Mouse (Mus musculus) granulocyte monocyte progenitor cell, adult 5-6 weeks (primary cell): ENCODE results near the gene Reg1. TPM values are rescaled to one million over a fixed set of nuclear protein-coding genes. Genes with fewer than 3 reads are reported as not detected.
"Not testable (repeated sequence)": the region's sequence is repeated elsewhere in the genome, so short reads cannot be mapped to it uniquely, and the experiment has no call there.

Experiments
- ATAC-seq: replicated peaks from 2 replicates; pipeline ENCODE4 v1.8.0; 2016; ENCODE audit warnings: mild to moderate bottlenecking, moderate TSS enrichment, inconsistent platforms; ENCODE audit not compliant: poor library complexity, severe bottlenecking
- total RNA-seq, 2 experiments: library from RNA; stranded (forward) in 1 of 2; stranded (reverse) in 1 of 2; fragments of 200-712, 200-1000 nt in 1 of 2; fragments of >200 nt in 1 of 2; fragmentation: Nextera tagmentation in 1 of 2; gene quantifications; 2 replicates each; pipeline ENCODE4 v1.2.3; 2014 to 2017

Gene Reg1
- total RNA-seq (2014; fragmentation: Nextera tagmentation) (not detected in 2 replicates), total RNA-seq (2017) (not detected in 2 replicates)

DNA sequence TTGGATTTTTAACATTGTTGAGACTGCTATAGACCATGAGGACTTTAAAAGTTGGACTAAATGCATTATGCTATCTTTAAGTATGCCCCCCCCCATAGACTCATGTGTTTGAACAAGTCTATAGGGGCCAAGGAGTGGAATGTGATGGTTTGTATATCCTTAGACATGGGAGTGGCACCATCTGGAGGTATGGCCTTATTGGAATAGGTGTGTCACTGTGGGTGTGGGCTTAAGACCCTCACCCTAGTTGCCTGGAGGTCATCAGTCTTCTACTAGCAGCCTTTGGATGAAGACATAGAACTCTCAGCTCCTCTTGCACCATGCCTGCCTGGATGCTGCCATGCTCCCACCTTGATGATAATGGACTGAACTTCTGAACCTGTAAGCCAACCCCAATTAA lies at the start of gene Reg1:
Reg1 (plus strand) TSS at position 301 of the 400 bp plus-strand sequence.
- ATAC-seq: not testable (repeated sequence)

DNA sequence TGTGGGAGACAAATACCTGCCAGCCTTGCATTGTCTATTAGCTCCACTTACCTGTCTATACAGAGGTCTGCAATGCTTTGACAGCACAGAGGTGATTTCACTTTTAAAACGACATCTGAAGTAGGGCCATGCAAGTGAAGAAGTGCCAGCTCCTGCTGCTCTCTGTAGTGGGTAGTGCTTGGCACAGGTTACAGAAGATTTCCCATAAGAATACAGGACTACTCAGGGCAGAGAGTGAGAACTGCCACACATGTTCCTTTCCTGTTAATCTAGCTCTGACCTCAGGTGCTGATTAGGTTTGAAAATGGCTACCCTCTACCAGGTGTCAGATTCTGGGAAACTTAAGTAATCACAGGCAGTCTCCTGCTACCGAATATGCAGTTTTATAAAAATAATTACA lies 43.7 kb upstream of the Reg1 start, which contains the start of gene Reg3d:
Reg3d (minus strand) TSS at position 101 of the 400 bp plus-strand sequence.
- no peak for ATAC-seq

- ATAC-seq: no peak
Measured at GRCm38 (mm10) chr6:78380409-78380808, 42.1 kb upstream of the Reg1 start, which contains the start of gene Reg3a. Gene Reg3a, plus strand, starts transcription at chr6:78380709.

GRCm38 (mm10) chr6:78385609-78386008 lies 36.9 kb upstream of the Reg1 start:
- ATAC-seq: no peak

DNA sequence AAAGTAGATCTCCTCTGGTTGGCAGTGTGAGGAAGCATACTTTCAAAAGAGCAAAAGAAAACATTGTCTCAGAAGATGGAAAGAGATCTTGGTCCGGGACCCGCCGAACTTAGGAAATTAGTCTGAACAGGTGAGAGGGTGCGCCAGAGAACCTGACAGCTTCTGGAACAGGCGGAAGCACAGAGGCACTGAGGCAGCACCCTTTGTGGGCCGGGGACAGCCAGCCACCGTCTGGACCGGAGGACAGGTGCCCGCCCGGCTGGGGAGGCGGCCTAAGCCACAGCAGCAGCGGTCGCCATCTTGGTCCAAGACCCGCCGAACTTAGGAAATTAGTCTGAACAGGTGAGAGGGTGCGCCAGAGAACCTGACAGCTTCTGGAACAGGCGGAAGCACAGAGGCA lies 27.2 kb upstream of the Reg1 start, which contains the start of gene Reg2:
Reg2 (plus strand) TSS at position 301 of the 400 bp plus-strand sequence.
- not testable (repeated sequence) for ATAC-seq

GRCm38 (mm10) chr6:78425497-78425896 lies 3.0 kb downstream of the Reg1 start:
- ATAC-seq: no peak

DNA sequence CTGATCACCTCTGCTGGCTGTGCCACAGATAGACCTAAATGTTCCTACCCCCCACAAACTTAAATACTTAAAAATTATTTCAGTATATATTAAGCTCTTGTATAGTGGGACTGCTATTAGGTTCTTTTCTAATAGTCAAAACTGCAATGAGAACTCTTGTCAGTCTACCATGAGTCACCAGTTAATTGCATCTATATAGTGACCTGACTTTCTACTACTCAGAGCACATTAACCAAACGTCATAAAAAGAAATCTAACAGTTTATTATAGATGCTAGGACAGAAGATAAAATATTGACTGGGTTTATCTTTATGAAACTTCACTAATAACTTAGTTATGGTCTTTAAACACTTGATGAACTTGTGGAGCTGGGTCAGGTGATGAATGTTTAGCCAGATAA lies 24.7 kb downstream of the Reg1 start:
- no peak for ATAC-seq

- ATAC-seq: no peak
Measured at GRCm38 (mm10) chr6:78448409-78448808, 25.9 kb downstream of the Reg1 start.

DNA sequence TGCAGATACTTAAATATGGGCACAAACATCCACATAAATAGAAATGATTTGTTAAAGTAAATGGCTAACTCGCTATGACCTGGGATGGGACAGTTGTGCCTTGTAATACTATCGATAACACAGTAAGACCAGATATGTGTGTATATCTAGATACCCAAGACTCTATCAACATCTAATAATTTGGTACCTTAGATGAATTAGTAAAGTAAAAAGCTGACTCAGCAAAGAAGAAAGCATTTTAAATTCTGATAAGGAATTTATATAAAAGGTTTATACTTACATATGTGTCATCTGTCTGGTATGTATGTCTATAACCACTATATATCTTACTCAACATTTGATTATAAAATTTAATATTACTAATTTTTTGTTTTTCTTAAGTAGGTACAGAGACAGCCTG lies 30.3 kb downstream of the Reg1 start:
- no peak for ATAC-seq

DNA sequence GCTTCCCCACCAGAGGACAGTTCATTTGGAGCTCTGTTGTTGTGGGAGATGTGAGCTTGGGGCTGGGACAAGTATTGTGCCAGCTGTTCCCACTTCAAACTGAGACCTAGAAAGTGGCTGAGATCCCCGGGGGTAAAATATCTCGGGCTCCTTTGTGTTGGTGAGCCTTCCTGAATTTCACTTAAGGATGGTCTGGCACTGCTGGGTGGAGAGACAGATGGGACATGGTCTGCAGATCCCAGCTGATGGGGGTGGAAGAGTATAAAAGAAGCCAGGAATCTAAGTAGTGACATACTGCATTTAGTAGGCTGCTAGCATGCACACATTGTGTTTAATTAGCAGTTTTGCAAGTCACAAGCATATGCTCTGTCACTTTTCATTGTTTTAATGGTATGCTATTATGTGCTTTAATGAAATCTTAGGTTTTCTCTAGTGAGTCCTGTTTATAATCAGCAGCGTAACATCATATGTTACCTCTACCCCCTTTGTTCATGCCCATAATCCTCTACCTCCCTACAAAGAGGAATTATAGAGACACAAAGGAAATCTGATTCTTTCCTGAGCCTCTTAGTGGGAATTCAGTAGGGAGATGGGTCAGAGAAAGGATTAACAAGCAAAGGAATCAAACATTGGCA lies 37.8 kb downstream of the Reg1 start:
- ATAC-seq: no peak

DNA sequence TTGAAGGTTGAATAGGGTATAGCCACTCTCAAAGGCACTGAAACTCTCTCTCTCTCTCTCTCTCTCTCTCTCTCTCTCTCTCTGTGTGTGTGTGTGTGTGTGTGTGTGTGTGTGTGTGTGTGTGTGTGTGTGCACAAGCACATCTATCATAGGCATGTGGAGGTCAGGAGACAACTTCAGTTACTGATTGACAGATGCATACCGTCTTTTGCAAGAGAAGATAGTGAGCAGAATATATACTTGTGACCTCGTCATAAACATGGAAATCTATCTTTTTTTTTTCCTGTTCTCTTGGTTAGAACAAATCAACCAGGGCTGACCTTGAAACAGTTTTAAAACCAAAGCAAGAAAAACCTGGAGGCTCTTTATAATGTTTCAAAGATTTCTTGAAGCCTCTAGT lies 39.8 kb downstream of the Reg1 start:
- ATAC-seq: no peak

DNA sequence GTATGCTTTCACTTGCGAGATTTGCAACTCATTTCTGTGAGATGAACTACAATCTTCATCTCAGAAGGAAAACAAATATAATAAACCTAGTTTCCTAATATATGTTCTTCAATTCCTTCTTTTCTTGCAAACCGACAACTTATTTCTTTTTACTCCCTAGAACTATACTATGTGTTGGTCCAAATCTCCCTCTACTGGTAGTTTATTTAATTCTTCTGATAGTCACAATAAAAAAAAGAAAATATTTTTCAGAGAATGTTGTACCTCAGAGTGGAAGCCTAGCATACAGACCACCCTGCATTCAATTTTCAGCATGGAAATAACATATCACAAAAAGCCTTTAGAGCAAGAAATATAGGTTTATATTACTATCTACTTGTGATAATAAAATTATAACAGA lies 40.8 kb downstream of the Reg1 start:
- no peak for ATAC-seq

- ATAC-seq: no peak
Measured at GRCm38 (mm10) chr6:78468772-78469171, 46.3 kb downstream of the Reg1 start, which contains the start of gene Reg3g. Gene Reg3g, minus strand, starts transcription at chr6:78468872.

DNA sequence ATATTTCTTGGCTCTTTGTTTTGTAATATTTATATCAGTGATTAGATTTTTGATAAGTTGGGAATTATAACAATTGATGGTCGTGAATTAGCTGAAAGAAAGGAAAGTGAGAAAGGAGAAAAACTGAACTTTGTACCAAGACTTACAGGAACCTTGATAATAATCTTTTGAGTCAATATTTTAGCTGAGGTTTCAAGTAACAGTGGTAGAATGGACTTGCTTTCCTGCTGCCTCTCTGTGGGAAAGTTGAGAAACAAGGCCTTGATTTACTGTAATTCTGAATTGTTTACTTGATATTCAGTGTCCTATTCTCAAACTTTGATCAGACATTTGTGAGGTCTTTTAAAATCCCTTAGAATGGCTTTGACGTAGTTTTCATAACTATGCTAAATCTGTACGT lies 46.8 kb downstream of the Reg1 start:
- ATAC-seq: no peak

Other genes with a start within 250 kb of the Reg1 start
- gene Reg3b, start 52.1 kb upstream of the Reg1 start, total RNA-seq (2014; fragmentation: Nextera tagmentation): not detected in 2 replicates
- gene Reg3b, start 52.1 kb upstream of the Reg1 start, total RNA-seq (2017): not detected in 2 replicates
- gene Reg3d, start 43.8 kb upstream of the Reg1 start, total RNA-seq (2014; fragmentation: Nextera tagmentation): not detected in 2 replicates
- not detected in 2 replicates for gene Reg3d, start 43.8 kb upstream of the Reg1 start, total RNA-seq (2017)
- not detected in 2 replicates for gene Reg3a, start 42.0 kb upstream of the Reg1 start, total RNA-seq (2014; fragmentation: Nextera tagmentation)
- gene Reg3a, start 42.0 kb upstream of the Reg1 start, total RNA-seq (2017): not detected in 2 replicates
- gene Reg2, start 27.1 kb upstream of the Reg1 start, total RNA-seq (2014; fragmentation: Nextera tagmentation): not detected in 2 replicates
- gene Reg2, start 27.1 kb upstream of the Reg1 start, total RNA-seq (2017): not detected in 2 replicates
- not detected in 2 replicates for gene Reg3g, start 46.2 kb downstream of the Reg1 start, total RNA-seq (2014; fragmentation: Nextera tagmentation)
- gene Reg3g, start 46.2 kb downstream of the Reg1 start, total RNA-seq (2017): not detected in 2 replicates